Mouse (Mus musculus): ENCODE data around the gene Foxm1.

The Foxm1 gene

DNA sequence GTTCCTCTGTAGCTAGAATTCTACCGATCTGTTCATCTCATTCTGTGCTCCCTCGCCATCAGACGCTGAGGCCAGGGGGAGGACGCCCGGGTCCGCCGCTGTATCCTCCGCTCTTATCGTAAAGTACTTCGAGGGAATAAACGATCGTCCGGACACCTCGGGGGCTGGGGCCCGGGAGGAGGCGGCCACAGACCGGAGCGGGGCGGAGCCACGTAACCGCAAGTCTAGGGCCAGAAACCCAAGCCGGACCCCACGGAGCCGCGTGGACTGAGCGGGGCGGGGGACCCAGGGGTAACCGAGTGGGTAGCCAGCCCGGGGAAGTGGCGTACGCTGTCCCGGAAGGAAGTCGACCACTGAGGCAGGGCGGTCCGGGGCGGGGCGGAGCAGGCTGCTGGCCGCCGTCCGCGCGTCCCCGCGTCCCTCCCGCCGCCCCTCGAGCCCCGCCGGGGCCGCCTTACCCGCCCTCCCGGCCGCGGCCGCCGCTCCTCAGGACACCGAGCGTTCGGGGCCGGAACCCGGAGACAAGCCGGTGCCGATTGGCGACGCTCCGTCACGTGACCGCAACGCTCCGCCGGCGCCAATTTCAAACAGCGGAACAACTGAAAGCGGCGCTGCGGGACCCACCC, at the start of gene Foxm1, which contains the start of gene Rhno1:
Gene Foxm1 (plus strand): TSS at position 587 of the 626 bp plus-strand sequence.
Gene Rhno1 (minus strand): TSS at position 531 of the 626 bp plus-strand sequence.
- DNase-seq (ENCODE audit: low read depth in 1 of 2, low spot score in 2 of 2): peak in 1 of 2 experiments; percentile 67

DNA sequence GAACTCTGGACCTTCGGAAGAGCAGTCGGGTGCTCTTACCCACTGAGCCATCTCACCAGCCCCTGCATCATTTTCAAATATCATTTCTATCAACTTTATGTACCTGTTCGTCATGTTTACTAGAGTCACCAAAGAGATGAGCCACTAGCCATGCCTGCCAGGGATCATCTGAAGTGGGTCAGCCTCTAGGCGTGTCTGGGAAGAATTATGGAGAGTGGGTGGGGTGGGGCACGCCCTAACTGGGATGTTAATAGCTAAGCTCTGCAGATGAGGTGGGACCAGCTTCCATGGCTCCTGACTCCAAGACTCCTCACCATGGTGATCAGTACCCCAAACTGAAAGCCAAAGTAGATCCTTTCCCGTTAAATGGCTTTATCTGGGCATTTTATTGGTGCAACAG, 48.0 kb upstream of the Foxm1 start:
- no peak for DNase-seq (ENCODE audit: low read depth in 1 of 2, low spot score in 2 of 2)

DNA sequence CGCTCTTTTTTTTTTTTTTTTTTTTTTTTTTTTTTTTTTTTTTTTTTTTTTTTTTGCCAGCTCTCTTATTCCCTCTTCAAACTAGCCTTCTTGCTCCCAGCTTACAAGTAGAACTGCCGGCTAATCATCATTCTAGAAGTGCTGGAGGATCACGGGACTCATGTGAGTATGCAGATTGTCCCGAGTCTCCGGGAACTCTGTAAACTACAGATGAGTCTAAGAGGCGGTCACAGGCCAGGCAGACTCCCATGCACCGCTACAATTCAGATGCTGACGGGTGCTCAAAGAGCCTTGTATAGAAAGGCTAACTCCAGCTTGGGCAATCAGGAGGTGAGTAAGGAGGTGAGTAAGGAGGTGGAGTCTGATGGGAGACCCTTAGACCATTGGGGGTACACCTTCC, 47.2 kb upstream of the Foxm1 start:
- no peak for DNase-seq (ENCODE audit: low read depth in 1 of 2, low spot score in 2 of 2)

DNA sequence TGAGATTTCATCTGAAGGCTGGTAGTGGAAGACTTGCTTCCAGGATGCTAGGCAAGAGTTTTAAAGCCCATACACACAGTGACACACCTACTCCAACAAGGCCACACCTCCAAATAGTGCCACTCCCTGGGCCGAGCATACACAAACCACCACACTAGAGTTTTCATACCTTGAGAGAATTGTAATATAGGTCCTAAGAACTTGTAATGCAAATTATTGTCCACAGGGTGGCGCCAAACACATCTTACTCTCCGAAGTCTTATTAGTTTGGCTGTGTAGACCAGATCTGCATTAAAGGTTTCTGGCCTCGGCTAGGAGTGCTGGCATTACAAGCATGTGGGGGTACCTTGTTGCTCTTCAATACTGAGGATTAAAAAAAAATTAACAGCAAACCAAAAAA, 44.5 kb upstream of the Foxm1 start:
- DNase-seq (ENCODE audit: low read depth in 1 of 2, low spot score in 2 of 2): peak in 1 of 2 experiments; percentile 21

DNA sequence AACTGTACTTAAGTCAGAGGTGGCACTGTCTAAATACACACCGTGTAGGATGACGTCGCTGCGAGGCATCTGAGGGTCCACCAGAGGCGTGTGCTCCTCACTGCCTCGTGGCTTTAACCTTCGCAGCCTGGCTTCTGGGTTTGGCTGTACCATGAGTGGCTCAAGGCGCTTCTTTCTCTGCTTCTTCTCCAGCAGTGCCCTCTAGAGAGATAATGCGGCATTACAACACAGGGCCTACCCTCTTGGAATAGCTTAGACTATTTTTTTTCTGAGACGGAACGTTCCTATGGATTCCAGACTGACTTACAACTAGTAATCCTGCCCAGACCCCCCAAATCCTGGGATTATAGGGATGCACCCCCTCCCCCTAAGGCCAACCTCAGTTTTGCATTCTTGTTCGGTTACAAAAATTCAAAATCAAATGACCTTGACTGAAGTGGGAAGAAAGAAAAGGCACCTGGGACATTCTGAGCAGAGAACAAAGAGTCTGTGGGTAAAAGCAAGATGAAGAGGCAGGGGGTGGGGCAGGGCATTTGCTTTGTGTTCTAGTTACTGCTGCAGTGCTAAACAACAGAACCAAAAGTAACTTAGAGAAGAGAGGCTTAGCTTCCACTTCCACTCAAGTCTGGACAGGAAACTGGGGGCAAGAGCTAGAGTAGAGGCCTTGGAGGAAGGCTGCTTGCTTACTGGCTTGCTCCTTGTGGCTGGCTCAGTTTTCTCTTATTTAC, 28.2 kb upstream of the Foxm1 start:
- peak in 1 of 2 experiments; percentile 15 for DNase-seq (ENCODE audit: low read depth in 1 of 2, low spot score in 2 of 2)

DNA sequence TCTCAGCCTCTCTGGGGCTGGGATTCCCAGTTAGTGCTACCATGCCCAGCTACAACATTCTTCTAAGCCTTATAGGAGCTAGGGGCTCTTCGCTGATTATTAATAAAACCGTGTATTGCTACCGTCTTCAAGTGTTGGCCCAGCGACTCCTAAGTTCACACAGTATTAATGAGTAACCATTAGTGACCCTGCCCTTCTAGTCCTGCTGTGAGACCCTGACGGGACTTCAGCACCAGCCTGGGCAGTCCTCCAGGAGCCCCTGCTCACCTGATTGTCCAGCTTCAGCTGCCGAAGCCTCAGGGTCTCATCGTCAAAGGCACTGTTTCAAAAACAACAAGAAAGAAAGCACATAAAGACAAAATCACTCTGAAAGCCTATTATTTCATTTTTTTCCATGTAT, 25.3 kb upstream of the Foxm1 start:
- no peak for DNase-seq (ENCODE audit: low read depth in 1 of 2, low spot score in 2 of 2)

DNA sequence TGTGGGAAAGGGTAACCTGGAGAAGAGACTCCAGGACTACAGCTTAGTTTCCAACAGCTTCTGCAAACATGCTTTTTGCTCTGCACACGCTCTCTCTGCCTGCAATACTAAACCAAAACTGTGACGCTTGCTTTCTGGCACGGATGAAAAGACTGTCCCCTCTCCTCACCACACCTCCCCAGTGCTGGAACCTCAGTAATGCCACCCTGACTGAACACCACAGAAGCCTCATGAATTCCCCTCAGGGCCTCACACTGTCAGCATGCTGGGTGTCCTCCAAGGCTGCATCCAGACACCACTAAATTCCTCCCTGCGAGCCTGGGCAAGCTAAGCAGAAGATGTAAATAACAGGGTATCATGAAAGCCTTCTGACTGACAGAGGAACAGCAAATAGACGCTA, 23.9 kb upstream of the Foxm1 start:
- DNase-seq (ENCODE audit: low read depth in 1 of 2, low spot score in 2 of 2): no peak

DNA sequence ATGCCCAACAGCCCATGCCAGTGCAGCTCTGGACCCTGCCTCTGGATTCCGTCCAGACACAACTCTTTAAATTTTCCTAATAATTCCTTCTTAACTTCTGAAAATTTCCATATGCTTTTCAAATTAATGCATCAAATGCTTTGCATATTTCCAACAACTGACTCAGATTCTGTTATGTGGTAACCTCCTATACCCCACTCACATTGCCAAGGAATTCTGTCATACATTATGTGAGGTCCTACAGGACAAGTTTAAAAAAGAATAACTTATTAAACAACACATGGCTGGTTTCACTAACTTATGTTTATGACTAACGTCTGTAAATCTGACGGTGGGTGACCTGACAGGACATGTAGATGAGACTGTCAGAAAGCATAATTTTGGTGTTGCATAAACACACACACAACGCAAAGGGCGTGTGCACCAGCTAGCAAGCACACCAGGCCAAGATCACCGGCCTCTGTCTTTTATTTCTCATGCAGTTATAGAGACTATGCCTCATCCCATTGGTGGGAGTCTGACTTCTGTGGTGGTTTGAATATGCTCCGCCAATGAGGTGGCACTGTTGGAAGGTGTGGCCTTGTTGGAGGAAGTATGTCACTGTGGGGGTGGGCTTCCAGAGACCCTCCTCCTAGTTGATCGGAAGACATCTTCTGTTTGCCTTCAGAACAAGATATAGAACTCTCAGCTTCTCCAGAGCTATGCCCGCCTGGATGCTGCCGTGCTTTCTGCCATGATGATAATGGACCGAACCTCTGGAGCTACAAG, 20.6 kb upstream of the Foxm1 start:
- no peak for DNase-seq (ENCODE audit: low read depth in 1 of 2, low spot score in 2 of 2)

DNA sequence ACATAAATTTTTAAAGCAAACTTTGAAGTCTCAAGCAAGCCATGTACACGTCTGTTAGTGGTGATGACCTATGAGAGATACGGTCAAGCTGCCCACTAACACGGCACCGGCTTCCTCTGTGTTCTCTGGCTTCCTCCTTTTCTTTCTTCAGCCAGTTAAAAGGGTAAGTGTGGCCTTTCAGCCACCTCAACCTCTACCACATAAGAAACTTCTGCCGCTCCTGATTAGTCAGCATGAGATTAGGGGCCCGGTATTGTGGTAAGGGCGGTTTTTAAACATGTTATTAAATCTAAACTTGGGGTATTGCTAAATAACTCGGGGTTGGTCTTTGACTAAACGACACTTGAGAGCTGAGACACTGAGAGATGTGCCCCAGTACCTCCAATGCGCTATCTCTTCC, 17.1 kb upstream of the Foxm1 start:
- no peak for DNase-seq (ENCODE audit: low read depth in 1 of 2, low spot score in 2 of 2)

DNA sequence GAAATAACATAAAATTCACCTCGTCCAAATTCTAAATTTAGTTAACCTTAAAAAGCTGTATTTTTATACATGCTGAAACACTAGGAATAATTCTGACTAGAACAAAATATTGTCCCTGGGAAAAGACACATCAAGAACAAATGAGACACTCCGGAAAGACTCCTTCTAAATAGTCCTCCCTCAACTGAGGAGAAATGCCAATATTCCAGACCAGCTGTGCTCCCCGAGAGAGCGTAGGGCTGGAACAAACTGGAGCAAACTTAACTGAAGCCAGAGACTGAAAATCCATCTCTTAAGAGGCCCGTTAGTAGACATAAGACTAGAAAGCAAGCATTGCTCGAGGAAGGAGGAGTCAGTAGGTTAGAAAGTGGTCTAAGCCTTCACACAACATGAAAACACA, 16.0 kb upstream of the Foxm1 start:
- no peak for DNase-seq (ENCODE audit: low read depth in 1 of 2, low spot score in 2 of 2)

DNA sequence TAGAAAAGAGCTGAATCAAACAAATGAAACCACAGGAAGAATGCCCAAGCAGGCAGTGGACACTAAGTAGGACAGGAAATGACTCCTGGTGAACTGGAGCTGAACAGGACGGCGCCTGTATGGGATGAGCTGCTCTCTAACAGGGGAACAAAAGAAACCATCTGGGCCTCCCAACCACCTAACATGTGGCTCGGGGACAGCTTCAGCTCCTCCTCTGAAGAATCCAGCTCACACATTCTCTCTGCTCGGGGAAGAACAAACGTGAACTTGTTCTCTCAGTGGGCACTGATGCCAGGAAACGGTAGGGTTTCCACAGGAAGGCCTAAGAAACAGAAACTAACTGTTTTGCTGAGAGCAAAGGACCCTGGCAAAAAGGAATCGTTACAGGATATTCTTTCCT, 13.1 kb upstream of the Foxm1 start:
- no peak for DNase-seq (ENCODE audit: low read depth in 1 of 2, low spot score in 2 of 2)

DNA sequence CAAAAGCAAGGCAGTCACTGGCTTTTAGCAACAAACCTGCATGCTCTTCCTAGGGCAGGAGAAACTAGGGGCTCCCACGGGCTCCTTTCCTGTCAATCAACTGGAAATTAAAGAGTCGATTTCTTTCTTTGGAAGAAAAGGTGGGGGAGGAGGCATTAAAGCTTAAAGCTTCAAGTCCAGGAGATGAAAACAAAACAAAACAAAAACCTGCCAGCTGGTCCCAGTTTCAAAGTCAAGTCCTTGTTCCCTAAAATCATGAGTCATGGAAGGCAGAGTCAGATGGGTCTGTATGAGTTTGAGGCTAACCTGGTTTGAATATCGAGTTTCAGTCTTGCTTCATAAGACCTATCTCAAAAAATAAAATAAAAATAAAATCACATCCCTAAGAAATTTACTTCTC, 8.6 kb upstream of the Foxm1 start:
- DNase-seq (ENCODE audit: low read depth in 1 of 2, low spot score in 2 of 2): no peak

DNA sequence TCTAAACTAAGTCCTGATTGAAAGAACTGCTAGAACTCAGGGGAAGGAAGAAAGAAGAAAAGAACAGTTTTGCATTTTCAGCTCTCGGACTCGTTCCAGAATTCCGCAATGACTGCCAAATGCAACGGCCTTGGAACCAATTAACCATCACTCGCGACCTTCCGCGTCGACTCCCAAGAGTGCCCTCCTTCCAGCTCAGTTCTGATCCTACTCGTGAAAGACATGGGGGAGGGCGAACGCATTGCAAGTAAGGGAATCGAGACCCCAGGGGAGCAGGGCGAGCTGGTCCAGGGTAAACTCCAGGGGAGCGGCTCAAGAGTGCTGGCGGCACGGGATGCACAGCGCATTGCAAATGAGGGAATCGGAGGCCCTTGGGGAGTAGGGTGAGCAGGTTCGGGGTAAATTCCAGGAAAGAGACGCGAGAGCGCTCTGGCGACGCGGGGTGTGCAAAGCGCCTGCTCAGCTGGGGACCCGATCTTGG, 7.5 kb upstream of the Foxm1 start:
- no peak for DNase-seq (ENCODE audit: low read depth in 1 of 2, low spot score in 2 of 2)

DNA sequence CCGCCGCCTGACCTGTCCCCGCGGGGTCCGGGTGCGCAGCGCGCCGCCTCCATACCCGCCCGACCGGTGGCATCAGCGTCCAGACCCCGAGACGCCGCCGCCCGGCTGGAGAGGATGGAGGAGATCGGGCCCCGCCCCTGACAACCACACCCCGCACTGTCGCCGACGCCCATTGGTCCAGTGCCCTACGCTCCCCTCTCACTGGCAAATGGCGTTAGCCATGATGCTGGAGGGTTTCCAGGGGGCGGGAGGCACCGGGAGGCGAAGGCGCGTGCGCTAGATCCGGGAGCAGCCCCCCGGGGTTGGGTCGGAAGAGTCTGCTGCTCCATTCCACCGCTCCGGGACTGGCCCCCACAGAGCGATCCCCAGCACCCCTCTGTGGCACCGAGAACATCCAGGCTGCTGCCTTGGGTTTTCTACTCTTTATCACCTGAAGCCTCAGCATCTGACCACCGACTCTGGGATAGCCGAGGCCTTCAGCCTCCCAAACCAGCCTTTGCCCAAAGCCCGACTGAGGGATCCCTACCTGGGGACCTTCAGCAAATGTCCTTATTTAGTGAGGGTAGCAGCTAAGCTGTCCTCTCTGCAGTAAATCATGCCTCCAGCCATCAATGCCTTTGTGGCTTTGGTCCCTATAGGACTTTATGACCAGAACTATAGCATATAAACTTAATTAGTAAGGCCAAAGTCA, 6.9 kb upstream of the Foxm1 start, which contains the start of gene Tulp3:
Gene Tulp3 (minus strand): TSS at position 126 of the 691 bp plus-strand sequence.
- DNase-seq (ENCODE audit: low read depth in 1 of 2, low spot score in 2 of 2): peak; percentile 28 to 29

DNA sequence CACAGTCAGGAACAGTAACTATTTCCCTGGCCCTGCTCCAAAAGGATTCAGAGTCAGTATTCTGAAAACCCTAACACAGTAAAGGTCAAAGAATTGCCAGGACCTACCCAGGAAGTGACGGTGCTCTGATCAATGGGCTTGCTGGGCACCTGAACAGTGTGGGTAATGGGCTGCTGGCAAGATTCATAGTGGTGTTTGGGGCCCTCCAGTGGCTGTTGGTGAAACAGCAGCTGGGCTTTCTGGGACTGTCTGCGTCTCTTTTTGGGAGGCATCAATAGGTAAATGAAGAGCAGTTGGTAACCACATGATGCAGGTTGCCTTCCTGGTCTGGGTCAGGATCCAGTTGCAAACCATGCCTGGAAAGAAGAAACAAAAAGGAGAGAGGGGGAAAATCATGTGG, 3.8 kb upstream of the Foxm1 start:
- no peak for DNase-seq (ENCODE audit: low read depth in 1 of 2, low spot score in 2 of 2)

DNA sequence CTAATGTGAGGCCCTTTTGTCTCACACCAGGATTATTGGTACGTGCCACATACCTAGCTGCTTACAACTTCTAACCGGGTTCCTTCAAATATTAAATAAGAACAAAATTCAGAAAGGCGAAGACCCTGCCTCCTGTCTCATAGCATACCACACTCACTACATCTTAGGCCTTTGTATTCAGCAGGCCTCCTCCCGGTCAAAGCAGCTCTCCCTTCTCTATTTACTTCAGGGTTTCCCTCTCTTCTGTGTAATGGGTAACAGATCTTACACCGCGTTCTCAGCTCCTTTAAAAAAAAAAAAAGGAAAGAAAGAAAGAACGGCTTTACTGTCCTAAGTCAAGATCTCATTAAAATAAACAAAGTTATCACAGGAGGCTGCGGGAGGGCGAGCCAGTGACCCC, 866 bp upstream of the Foxm1 start:
- no peak for DNase-seq (ENCODE audit: low read depth in 1 of 2, low spot score in 2 of 2)

DNA sequence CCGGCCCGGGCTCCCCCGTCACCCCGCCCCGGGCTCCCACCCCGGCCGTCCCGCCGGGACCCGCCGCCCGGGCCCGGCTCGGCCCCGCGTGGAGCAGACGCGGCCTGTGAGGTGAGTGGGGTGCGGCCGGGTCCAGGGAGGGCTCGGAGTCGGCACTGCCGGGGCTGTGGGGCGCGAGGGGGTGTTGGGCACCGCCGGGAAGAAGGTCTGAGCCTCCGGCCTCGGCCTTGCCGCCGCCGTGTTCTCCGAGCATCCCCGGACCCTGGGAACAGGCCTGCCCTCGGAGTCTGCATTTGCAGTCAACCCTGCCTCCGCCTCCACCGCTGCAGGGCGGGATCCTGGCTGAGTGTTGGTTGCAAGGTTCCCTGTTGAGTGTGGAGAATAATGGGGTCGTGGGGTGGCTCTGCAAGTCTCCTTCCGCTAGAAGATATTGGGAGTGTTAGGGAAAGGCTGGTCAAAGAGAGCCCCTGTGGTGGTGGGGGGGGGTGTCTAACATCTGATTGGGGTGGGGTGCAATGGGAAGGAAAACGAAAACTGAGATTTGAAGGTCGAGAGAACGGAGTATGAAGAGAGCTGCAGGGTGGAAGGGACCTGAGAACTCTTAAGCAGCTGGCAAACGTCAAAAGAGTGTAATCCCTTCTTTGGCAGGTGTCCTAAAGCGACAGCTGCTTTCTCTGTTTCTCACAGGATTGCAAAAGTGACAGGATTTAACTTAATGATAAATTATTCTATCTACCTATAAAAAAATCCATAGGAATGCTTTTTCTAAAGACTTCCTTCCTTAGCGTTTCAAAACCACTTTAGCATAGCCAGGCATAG, 449 bp downstream of the Foxm1 start:
- no peak for DNase-seq (ENCODE audit: low read depth in 1 of 2, low spot score in 2 of 2)

DNA sequence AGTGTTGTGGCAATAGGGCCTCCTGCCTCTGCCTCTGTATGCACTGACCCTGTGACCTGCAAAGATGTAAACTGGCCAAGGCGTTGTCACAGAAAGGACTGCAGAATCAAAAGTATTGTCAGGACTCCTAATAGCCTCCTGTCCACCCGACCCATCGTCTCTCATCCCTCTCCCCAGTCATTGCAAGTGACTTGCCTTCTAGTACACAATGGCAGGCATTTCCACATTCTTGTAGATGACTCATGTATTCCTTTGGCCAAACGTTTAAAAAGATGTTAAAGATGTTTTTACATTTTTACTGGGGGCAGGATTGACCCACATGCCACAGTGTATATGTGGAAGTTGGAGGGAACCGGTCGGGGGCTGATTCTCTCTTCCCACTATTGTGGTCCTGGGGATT, 2.0 kb downstream of the Foxm1 start:
- DNase-seq (ENCODE audit: low read depth in 1 of 2, low spot score in 2 of 2): no peak

DNA sequence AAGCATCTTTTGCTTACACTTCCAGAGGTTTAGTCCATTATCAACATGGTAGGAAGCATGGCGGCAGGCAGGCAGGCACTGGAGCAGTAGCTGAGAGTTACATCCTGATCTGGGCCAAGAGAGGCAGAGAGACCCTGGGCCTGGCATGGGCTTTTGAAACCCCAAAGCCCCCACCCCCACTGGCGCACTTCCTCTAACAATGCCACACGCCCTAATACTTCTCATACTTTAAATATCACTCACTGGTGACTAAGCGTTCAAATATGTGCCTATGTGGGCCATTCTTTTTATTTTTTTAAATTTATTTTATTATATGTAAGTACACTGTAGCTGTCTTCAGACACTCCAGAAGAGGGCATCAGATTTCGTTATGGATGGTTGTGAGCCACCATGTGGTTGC, 3.7 kb downstream of the Foxm1 start:
- DNase-seq (ENCODE audit: low read depth in 1 of 2, low spot score in 2 of 2): no peak

DNA sequence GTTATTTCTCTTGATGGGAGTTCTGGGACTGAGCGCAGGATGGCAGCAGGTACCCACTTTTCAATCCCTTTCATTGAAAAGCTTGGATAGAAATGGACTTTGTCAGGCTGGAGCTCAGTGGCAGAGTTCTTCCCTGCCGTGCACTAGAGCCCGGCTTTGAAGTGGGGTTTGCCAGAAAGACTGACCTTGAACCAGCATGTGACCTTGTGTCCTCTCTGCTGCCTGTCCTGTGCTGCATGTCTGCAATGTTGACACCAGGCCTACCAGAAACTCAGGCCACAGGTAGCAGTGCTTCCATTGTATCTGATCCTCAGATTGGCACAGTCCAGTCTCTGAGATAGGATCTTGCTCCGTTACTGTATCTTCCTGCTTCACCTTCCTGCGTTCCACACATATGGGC, 7.3 kb downstream of the Foxm1 start:
- DNase-seq (ENCODE audit: low read depth in 1 of 2, low spot score in 2 of 2): no peak
